Mouse (Mus musculus) cortical plate, adult 2 months (tissue): ENCODE measurements at regions not wholly inside any gene's neighbourhood (a gene's known extent, or its start where the extent isn't known, plus 50 kb on each side); places are given as distances from the start of the nearest gene placed in this dataset.

ENCODE experiments used
- H3K27ac ChIP-seq: fragments of 200-500 bp; 2 replicates; pipeline ENCODE4 v1.5.1; 2012; ENCODE audit warnings: low read length, control low read depth, inconsistent platforms; ENCODE audit not compliant: insufficient read depth
- H3K4me1 ChIP-seq: fragments of 200-500 bp; 2 replicates; pipeline ENCODE4 v1.6.1; 2011; ENCODE audit warnings: low read length; ENCODE audit not compliant: control insufficient read depth, insufficient read depth
- H3K4me3 ChIP-seq: fragments of 200-500 bp; 2 replicates; pipeline ENCODE4 v1.5.1; 2011; ENCODE audit warnings: mild to moderate bottlenecking, low read length, control low read depth; ENCODE audit not compliant: insufficient read depth
- CTCF ChIP-seq: fragments of 200-500 bp; IDR thresholded peaks from 2 replicates; pipeline ENCODE4 v1.5.1; 2011; ENCODE audit warnings: mild to moderate bottlenecking, control low read depth, low read length; ENCODE audit not compliant: insufficient read depth; ENCODE audit errors: extremely low read depth
- POLR2A ChIP-seq: fragments of 200-500 bp; IDR thresholded peaks from 2 replicates; pipeline ENCODE4 v1.6.1; 2011; ENCODE audit warnings: mild to moderate bottlenecking, low read length, control low read depth; ENCODE audit not compliant: insufficient read depth; ENCODE audit errors: extremely low read depth

DNA sequence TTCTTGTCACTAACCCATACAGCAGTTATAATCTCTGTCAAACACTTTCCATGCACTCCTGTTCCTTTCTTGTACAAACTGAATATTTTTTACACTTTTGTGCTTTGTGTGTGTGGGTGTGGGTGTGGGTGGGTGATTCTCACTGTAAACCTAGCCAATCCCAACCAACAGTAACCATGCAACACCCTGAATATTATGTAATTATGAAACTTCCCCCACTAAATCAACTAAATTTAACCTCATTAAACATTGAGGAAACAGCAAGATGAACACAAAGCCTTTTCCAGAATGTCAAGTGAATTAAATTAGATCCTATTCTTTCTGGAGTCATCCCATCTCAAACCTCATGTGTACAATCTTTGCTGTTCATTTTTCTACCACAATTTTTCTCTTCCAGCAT is 197.0 kb upstream of the Cxadr start:
- Histone ChIP-seq H3K27ac (no peak overlapping the region), H3K4me3 (no peak overlapping the region), H3K4me1 (no peaks in the 10 kb centered on the region)
- no peak for TF ChIP-seq POLR2A

DNA sequence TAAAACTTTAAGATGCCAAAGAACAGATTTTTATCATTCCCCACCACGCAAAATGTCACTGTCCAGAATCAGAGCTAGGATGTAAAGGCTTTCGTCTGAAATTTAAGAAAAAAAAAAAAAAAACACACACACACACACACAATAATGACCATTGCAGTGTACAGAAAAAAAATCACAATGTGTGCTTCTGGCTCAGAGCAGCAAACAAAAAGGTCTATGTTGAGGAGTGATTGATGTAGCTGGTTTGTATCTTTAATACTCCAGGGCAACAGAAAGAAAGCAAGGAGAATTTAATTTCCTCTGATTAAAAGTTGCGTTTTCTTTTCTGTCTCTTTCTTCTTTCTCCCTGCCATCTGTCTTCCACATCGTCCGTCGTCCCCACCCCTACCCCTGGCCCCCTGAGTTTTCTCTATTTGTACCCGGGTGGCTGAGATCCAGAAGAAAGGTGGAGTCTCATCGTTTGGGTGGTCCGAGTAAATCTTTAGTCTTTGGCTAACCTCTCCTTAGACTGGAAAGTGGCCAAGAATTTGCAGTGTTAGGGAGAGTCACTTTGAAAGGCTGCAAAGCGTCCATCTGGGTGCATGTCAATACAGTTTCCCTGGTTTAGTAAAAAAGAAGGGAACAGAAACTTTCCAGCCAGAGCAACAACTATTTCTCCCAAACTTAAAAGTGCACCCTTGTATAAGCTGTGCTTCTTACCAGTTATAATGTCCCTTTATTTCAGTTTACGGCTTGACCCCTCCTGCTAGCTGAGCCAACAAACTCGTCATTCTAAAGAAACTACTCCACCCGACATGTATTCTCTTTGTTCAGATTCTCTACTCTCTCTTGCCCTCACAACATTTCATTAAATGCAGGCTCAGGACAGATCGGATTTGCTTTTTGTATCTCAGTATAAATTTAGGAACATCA is 199.6 kb upstream of the Cxadr start:
- TF ChIP-seq POLR2A (no peak), CTCF (no peak)
- Histone ChIP-seq H3K27ac (no peak overlapping the region), H3K4me3 (no peak overlapping the region), H3K4me1 (no peaks in the 10 kb centered on the region)

DNA sequence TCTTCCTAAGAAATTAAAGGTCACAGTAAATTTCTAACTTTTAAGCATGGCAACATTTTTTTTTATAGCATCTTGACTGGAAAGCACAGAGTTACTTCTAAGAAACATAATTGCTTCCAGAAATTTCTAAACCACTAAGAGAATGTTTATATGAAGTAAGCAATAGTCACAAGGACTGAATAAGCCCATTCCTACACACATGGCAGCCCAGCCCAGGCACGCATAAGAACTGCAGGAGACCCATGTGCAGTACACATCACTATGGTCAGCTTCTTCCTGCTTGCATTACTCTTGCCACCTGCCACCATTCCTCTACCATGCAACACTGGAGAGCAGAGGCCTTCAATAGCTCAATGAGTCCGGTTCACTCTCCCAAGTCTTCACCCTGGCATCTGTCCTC is 201.4 kb upstream of the Cxadr start:
- H3K4me1 ChIP-seq: no peaks in the 10 kb centered on the region
- no peak overlapping the region for H3K4me3 ChIP-seq
- H3K27ac ChIP-seq: no peak overlapping the region
- TF ChIP-seq CTCF (no peak), POLR2A (no peak)

DNA sequence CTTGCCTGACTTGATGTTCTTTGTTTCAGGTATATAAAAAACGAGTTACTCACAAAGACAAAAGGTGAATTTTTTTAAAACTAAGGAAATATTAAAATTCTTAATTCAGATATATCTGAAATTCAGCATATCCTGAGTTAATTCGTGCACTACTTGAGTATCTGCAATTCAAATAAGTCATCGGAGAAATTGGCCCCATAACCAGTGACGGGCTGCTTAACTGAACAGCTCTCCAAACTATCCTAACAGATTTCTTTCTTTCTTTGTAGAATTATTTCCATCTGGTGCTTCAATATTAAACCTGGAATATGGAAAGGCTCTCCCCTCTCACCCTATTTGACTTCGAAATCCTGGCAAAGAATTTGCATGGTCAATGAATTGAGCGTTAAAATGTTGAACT is 202.2 kb upstream of the Cxadr start:
- no peak overlapping the region for H3K27ac ChIP-seq
- TF ChIP-seq POLR2A: no peak
- no peak for TF ChIP-seq CTCF
- no peak overlapping the region for H3K4me3 ChIP-seq
- no peaks in the 10 kb centered on the region for H3K4me1 ChIP-seq

DNA sequence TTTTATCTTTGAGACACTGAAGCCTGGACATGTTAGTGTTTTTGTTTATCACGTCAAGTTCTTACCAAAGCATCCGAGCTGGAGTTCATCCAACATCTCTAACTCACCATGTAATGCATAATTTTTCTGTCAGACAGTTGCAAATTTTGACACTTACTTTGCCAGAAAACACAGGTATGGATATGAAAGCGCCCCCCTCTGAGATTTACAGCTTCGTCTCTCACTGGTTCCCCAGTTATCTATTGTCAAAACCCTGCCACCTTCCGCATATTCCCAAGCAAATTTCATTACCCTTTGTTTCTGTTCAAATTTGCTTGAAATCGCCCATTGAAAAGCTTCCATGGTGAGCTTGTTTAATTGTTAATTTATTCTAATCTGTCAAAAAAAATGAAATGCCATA is 202.7 kb upstream of the Cxadr start:
- H3K27ac ChIP-seq: no peak overlapping the region
- H3K4me3 ChIP-seq: no peak overlapping the region
- H3K4me1 ChIP-seq: no peaks in the 10 kb centered on the region
- TF ChIP-seq POLR2A (no peak), CTCF (no peak)

DNA sequence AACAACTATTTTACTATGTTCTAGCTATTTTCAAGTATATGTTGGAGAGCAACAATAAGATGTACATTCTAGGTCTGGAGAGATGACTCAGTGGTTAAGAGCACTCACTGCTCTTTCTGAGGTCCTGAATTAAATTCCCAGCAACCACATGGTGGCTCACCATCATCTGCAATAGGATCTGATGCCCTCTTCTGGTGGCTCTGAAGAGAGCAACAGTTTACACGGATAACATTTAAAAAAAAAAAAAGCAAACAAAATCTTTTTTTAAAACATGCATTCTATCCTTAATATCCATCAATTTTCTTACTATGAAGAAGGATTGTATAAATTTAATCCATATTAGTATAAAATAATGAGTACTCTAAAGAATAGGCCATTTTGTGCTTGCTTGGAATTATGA is 204.7 kb upstream of the Cxadr start:
- no peaks in the 10 kb centered on the region for H3K4me1 ChIP-seq

DNA sequence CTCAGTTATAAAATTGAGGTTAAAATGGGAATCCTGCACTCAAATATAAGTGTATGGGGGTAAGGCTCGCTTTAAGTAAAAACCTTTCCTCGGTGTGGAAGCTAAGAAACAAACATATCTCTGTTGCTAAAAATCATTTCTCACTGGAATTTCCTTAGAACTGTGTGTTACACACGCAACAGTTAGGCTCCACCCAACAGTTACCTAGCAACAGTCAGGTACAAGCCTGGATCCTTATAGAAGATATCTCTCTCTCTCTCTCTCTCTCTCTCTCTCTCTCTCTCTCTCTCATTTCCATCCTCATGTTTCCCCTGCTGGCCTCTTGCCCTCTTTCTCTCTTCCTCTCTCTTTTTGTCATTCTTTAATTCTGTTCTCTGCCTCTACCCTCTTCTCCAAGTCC is 211.1 kb upstream of the Cxadr start:
- Histone ChIP-seq H3K27ac (no peak overlapping the region), H3K4me1 (no peaks in the 10 kb centered on the region), H3K4me3 (no peak overlapping the region)
- TF ChIP-seq CTCF (no peak), POLR2A (no peak)

More for the DNA sequence above, 204.7 kb upstream of the Cxadr start:
- no peak overlapping the region for H3K27ac ChIP-seq
- no peak for TF ChIP-seq CTCF
- TF ChIP-seq POLR2A: no peak
- H3K4me3 ChIP-seq: no peak overlapping the region

DNA sequence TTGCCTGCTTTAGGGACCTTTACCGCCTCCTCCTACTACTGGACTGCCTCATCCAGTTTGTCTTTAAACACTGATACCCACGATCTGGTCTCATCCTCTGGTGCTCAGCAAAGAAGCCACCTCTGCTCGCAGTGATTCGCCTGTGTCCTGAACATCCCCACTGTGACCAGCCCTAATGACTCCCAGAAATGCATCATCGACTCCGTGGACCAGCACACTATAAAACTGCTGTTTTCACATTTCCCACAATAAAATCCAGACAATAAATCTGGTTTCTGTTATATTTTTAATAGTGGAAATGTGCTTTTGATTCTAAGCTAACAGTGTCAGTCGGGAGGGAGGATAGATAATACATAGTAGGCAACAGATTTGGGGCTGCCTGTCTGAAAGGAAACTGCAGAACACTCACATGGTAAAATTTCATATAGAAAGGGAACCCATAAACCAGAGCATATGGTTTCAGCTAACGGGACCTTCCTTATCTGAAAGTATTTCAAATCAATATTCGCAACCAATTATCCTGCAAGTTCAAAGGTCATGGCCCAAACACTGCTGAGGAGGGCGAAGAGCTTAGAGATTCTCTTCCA is 233.7 kb upstream of the Cxadr start:
- Histone ChIP-seq H3K27ac (no peak overlapping the region), H3K4me3 (no peak overlapping the region), H3K4me1 (no peaks in the 10 kb centered on the region)
- TF ChIP-seq POLR2A (no peak), CTCF (no peak)

DNA sequence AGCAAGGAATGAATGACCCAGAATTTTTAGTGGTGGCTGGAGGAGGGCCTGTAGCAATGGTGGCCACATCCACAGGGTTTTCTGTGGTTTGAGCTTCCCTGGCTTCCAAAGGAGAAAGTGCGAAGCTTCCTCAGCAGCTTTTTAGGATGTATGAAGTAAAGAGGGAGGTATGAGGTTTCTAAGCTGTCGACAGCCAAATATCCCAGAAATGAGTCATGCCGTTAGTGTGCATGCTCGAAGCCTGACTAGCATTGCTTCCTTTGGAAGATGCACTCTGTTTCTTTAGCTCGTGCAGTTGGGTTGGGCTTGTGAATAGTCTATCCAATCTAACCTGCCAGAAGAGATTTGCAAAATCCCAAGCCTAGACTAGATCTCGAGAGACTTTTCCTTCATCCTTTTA is 240.8 kb upstream of the Cxadr start:
- Histone ChIP-seq H3K4me1 (no peaks in the 10 kb centered on the region), H3K4me3 (no peak overlapping the region), H3K27ac (no peak overlapping the region)
- TF ChIP-seq POLR2A (no peak), CTCF (no peak)

DNA sequence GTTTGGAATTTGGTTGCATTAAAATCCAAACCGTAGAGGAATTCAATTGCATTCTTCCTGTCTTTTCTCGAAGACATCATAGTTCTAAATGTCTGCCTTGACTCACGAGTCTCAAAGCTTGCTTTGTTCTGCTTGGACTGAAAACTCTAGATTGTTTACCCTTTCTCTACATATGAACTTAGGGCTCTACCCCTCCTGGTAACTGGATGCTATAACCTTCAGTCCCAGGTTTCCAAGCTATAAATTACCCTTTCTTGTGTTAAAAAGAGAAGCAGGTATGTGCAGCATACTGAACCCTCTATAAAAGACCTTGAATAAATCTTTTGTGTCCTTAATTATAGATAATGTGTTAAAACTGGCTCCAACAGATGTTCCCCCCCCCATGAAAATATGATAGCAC is 243.7 kb upstream of the Cxadr start:
- H3K4me3 ChIP-seq: no peak overlapping the region
- TF ChIP-seq CTCF: no peak
- no peak for TF ChIP-seq POLR2A
- H3K27ac ChIP-seq: no peak overlapping the region
- no peaks in the 10 kb centered on the region for H3K4me1 ChIP-seq

DNA sequence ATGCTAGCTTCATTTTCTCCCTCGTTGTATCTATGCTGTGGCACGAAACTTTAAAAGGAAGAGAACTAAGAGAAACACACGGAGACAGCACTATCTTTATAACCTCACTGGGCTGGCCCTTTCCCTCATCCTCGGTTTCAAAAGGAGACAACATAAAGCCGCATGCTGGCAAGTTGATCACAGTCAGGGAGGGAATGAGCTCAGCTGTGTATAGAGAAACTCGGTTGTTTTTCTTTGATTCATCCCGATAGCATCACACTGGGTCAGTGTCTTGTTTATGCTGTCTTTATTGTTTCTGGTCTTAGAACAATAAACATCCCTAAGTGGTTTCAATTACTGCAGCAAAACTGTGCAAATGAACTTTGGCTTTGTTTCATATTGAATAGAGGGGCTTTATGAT is 249.2 kb upstream of the Cxadr start:
- Histone ChIP-seq H3K4me3 (no peak overlapping the region), H3K27ac (no peak overlapping the region), H3K4me1 (no peaks in the 10 kb centered on the region)
- TF ChIP-seq CTCF (no peak), POLR2A (no peak)
